Mouse (Mus musculus) erythroblast, embryonic 14.5 days (primary cell): ENCODE data around the gene Sav1.

Experiments used
- GATA1 ChIP-seq: IDR thresholded peaks from 2 replicates; pipeline ENCODE4 v1.6.1; 2012; ENCODE audit warnings: low read length, inconsistent platforms, mixed read lengths
- TAL1 ChIP-seq: IDR thresholded peaks from 3 replicates; pipeline ENCODE4 v1.6.1; 2012; ENCODE audit warnings: low read length, inconsistent platforms, mixed read lengths

- no peak for TF ChIP-seq GATA1
- TF ChIP-seq TAL1, result no peak
These were observed 18.3 kb upstream of the Sav1 start for GRCm38 (mm10) chr12:70005103-70005502.
